Mouse (Mus musculus) NIH3T3 (cell line): ENCODE results near the gene Cdhr2.

Experiments used
- DNase-seq: peaks from one replicate; pipeline ENCODE4 v3.0.0-alpha.2; 2012; ENCODE audit warnings: low read depth

Cdhr2 gene

DNA sequence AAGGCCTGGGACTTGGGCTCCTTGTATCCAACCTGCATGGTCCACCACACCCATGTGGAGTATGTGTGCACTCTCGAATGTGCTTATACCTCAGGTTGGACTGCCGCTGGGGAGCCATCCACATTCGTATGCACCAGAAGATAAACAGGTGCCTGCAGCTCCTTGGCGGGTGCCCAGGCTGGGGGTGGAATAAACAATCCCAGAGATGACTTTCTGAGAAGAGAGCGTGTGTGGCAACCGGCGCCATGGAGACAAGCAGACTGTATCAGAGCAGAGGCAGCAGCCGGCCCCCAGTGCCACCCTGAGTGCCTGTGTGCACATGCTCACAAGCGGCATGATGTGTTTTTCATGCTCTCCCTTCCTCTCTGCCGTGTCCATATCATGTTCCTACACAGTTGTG, 51.4 kb downstream of the Cdhr2 start:
- no peak for DNase-seq

DNA sequence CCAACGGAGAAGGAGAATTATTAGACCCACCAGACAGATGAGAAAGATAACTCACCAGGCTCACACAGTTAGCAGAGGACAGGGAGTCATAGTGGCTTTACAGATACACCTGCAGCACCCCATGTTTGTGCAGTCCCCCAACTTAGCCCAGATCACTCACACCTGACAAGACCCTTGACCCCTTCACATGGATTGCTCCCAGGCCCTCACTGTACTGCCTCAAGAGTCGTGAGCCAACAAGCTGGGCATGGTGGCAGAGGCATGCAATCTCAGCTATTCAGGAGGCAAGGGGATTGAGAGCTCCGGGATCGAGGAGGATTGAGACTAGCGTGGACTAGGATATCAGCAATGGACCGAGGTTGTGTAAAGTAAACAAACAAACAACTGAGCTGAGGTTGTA, 52.5 kb downstream of the Cdhr2 start:
- DNase-seq, result no peak

DNA sequence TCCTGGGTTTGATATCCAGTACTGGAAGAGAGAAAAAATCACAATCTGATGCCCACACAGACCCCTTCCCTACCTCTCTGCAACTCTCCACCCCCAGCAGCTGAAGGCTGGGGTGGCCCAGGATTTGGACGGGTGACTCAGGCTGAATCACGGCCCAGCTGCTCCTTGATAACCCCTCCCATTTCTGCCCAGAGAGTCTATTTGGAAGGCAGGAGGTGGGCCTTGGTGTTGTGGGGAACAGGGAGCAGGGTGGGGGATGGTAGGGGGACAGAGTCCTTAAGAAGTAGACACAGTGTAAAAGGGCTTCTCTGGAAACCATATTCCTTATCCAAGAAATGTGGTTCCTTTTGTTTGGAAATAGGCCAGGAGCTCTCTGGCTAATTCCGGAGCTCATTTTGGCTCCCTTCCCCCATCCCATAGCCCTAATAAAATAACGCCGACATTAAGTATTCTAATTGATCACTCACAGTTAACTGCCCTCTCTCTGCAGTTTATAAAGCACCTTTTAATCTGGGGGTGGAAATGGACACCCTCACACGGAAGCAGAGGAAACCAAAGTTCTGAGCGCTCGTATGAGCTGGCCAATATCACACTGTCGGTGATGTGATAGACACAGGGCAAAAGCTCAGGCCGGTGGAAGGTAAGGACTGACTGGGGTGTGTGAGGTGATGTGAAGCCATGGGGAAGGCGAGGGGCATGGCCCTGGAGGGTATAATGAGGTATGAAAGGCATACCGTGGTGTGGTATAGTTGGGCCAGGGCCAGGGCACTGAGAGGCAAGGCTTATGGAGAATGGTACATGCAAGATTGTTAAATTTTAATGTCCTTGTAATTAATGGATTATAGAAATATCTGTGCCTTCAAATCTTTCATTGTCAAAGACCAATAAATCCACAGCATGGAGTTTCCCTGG, 53.2 kb downstream of the Cdhr2 start:
- DNase-seq, result peak; percentile 58

DNA sequence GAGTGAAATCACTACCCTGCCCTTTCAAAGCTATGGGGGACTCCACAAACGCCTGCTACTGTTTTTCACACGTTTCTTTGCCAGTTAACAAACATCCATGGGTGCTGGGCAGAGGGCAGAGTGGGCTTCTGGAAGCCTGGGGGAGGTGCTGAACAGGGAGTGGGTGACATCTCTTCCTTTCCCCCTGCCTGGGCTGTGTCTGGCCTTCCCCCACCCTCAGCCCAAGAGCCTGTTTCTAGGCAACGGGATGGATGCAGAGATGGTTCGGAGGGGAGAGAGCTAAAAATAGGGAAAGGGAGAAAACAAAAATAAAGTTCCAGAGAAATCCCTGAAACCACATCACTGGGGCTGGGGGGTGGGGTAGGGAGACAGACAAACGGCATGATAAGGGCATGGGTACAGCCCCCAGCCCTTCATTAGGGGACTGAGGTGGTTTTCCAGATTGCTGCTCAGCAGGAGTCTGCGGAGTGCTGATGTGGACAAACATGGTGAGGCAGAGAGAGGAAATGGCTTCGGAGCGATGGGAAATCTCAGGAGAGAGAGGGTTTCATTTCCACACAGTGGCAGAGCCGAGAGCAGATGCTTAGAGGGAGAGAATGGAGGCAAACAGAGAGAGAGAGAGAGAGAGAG, 54.1 kb downstream of the Cdhr2 start:
- no peak for DNase-seq

DNA sequence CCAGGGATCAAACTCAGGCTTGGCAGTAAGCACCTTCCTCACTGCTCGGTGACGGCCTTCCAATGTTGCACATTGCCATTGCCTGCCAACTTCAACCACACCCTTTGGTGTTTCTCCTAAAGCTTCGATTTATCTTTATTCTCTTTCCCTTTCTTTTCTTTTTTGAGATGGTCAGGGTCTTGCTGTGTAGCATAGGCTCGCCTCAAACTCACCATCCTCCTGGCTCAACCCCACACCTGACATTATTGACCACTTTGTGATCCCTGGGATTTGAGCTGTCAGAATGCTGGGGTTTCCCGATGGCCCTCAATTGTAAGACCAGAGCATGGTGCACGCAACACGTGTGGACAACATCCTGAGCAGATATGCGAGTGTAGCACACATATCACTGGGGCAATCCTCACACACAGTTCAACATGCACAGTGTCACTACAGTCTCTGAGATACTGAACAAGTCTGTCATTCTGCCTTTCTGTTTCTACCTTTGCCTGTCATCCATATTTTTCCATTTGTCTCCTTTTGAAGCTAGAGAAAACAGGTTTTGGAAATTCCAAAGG, 55.0 kb downstream of the Cdhr2 start:
- DNase-seq, result no peak

DNA sequence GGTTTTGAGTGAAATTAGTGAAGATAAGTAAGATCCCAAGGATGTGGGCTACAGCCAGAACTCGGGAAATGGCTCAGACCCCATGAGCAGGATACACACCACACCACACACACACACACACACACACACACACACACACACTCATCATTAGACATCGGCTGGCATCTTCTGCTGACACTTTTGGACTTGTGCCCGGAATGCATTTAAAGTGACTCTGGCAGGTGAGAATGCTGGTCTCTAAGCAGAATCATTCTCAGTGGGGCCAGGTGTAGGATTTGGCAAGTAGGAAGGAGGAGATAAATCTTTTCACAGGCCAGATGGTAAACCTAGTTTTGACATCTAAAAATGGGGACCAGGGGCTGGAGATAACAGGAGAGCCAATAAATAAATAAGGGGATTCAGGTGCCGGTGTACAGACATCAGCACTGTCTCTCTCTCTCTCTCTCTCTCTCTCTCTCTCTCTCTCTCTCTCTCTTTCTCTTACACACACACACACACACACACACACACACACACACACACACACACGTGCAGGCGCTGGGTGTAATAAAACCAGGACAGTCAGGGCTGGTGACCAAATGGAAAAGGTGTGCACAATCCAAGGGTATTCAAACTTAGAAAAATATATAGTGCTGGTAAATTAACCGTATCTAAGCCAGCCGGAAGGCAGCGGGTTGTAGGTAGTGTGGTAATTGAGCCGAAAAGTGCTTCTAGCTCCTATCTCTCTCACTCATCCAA, 56.0 kb downstream of the Cdhr2 start:
- DNase-seq, result peak; percentile 11

DNA sequence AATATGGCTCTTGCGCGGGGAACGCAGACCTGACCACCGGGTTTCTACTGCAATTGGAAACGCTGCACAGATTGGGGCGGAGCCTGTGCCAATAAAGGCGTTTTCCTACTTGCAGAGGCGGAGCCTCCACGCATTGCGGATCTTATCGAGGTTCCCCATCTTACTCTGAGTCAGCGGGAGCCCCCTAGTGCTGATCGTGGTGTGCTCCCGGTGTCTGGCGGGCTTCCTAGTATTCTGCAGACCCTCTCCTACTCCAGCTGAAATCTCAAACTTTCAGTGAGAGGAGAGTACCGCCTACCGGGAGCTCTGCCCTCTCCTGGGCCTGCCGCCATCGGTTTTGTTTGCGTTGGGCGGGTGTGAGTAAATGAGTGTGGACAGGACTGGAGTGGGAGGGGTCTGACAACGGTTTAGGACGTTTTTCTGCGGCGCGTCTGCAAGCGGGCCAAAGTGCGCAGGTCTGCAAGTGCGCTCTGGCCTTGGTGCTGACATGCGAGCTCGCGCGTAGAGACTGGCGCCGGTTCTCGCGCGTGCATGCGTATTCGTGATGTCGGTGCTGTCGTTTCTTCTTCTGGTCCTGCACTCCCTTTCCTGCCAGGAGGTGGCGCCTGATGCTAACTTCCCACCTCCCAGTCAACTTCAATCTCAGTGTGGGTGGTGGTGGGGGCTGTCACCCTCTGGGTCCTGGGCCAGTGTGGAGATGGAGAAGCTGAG, 56.9 kb downstream of the Cdhr2 start:
- DNase-seq, result peak; percentile 85

DNA sequence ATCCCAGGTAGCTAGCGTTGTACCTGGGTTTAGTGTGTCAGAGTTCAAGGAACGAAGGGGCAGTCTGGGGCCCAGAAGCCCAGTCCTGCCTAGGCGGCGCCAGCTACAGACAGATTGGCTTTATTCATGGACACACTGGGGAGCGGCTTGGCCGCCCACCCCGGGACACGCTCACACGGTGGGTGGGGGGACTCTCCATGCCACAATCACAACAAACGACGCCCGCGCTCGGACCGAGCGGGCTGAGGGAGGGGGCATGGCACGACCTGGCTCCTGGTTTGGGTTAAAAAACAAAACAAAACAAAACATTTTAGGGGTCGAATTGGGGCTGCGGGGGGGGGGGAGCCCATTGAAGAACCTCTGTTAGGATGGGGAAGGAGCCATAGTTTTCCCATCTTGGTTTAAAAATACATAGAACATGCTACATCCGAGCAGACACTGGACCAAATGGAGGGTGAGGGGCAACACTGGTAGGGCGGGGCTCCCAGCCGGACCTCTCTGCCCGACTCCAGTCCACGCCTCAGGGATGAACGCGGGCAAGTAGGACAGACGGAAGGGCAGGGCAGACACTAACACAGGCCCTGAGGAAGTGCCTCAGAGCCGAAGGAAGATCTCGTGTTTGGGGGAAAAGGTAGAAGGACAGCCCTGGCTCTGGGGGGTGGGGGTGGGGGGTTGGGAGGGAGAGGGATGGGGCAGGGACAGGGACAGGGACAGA, 57.7 kb downstream of the Cdhr2 start:
- no peak for DNase-seq

DNA sequence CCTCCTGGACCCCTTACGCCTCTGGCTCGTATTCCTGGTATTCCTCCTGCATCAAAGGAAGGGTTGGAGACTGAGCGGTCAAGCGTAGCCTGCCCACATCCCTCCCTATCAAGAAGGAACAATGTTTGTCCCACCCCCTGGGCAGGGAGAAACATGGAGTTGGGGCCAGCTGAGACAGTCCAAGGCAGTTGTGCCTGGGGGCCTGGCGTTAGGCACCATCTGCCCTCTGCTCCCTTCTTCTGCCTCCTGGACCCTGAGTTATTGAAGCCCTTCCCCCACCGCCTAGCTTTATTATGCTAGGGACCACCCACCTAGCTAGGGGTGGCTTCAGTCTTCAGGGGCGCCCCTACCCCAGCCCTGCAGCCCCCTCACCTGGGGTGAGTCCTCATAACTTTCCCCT, 58.2 kb downstream of the Cdhr2 start:
- DNase-seq, result peak; percentile 32

DNA sequence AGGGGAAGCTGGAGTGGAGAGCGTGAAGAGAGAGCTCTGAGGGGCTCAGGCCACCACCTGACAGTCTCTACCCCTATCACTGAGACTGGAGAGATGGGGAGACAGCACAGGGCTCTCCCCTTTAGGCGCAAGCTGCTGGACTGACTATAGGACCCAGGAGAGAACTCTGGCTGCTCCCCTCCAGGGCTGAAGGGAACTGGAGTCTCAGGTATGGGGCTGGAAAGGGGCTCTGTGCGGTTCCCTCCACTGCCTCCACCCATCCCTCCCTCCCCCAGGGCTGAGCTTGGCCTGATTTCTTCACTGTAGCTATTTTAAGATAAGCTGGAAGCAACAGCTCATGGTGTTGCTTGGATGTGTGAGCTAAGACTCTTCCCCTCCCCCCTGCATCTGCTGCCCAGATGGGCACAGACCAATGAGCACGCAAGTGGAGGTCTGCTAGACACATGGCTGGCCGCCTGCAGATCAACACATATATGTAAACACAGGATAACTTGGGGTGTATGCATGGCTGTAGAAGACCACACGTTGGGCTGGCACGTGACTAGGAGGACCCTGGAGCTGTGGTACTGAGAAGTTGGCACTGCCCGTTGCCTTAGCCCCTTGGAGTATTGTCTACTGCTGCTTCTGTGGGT, 59.0 kb downstream of the Cdhr2 start:
- DNase-seq, result peak; percentile 95

DNA sequence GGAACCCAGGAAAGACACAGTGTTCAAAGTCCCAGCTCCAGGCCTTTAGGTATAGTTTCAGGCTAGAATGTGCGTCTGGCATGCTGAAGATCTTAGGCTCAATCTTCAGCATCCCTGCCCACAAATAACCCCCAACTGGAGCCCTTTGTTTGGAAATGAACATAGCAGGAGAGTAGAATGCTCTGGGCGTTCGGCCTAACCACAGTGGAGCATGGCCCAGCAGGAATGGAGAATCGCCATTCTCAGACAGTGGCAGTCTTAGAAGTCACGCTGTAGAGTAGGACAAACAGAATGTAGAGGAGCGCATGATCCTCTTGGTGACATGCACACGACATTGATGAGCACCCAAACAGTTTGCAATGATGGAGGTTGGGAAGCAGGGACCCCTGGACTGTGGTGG, 59.6 kb downstream of the Cdhr2 start:
- peak; percentile 78 for DNase-seq

DNA sequence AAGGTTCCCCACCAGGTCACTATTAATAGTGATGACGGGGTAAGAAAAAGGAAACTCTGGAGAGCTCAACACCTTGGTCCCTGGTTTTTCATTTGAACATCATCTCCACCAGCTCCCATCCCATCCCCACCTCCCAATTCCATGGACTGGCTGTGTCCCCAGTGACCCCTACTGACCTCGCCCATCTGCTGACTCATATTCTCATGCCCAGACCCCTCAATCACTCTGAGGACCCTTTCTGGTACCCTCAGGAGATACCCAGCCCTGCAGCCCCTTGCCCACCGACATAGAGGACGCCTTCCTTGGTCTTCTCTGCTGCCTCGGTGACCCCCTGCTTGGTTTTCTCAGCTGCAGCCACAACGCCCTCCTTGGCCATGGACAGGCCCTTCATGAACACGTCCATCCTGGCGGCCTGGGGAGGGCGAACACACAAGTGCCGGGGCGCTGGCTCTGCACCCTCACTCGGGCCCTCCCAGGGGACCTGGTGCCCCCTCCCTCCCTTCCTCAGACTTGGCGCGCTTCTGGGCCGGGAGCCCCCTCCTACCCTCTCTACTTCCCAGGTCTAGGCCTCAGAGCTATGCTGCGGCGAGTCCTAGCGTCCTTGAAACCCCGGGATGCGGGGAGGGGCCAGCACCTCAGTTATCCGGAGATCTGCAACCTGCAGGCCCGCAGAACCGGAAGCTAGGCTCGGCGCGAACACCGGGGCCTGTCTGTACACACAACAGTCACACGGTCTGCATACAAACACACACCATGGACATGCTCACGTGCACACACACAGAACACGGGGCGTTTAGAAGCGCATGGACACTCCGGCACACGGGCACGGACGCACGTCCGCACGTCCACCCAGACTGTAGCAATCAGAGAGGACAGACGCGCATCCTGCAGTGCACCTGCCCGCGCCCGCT, 64.3 kb downstream of the Cdhr2 start:
- DNase-seq, result no peak

DNA sequence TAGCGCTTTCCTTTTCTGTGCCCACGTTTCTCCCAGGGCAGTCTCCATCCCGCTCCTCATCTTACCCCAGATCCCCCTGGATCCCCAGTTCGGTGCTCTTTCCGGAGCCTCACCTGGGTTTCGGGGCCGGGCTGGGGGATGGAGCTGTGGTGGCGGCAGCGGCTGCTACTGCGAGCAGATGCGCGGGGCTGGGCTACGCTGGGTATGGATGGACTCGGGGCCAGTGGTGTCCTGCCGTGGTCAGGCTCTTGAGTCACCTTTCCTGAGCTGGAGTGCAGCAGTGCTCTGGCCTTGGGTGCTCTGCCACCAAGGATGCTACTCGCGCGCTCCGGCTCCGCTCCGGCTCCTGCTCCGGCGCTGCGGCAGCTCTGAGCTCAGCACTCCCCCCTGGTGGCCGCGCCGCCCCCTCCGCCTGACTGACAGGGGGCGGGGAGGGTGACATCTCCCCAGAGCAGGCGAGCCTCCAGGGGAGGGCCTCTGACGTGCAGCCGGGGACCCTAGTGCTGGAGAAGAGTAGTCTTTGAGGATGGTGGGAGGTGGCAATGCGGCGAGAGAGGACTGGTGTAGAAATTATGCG, 65.0 kb downstream of the Cdhr2 start, which contains the start of gene Sncb:
Gene Sncb, minus strand, starts transcription at position 404 of the 577 bp plus-strand sequence.
- DNase-seq, result peak; percentile 30

DNA sequence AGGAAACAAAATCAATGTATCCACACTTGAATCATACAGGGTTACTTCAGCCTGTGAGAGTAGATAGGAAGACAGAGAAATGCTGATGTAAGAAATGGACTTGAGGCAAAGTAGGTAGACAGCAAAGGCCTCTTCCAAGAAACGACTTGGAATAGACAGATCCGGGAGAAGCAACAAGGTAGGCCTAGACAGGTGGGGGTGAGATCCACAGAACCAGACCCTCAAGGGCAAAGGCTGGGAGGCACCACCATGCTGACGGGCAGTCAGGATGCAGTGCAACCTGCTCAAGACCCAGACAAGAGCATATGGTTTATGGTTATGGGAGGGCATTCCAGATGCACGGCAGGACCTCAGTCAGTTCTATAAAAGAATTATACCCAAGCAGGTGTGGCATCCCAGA, 65.8 kb downstream of the Cdhr2 start:
- DNase-seq, result no peak

DNA sequence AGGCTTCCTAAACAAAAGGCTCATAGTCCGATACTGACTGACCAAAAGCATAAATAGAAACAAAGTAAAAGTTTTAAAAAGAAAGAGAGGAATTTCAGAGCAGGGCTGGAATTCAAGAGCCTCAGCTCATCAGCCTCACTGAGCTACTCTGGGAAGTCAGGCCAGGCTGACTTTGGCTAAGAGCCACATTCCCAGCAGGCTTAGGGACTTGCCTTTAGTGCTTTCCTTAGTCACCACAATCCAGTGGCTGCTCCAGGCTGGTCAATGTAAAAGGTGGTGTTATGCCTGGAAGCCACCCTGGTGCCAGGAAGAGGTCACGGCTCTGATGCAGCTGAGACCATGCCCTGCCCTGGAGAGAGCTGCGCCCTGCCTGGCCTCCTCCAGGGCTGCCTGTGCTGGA, 79.3 kb downstream of the Cdhr2 start:
- DNase-seq, result peak; percentile 88

DNA sequence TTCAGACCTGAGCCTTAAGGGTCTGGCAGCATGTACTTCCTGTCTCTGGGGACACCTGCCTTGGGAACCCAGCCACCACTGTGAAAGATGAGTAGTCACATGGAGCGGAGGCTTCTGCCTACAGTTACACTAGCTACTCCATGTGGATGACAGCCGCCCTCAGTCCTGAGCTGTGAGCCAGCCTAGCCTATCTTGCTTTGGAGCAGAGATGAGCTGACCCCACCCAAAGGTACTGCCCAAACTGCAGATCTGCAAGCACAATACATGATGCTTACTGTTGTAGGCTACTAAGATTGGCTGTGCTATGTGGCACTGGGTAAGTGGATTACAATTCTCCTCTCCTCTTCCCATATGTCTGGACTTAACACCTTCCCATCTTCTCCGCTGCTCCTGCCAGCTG, 79.8 kb downstream of the Cdhr2 start:
- DNase-seq, result no peak

DNA sequence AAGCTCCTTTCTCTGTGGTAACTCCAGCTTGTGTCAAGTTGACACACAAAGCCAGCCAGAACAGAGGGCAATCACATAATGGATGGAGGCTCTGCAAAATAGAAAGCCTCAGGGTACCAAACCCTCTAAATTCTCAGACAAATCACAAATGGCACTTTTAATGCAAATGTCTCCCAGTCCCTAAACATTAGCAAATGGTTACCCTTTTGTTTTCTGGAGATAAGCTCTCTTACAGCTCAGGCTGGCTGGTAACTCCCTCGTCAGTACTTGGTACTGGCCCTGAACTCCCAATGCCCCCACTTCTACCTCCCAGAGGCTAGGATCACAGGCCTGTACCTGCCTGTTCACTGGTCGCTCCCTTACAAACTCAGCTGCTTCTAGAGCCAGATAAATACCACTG, 82.0 kb downstream of the Cdhr2 start:
- DNase-seq, result no peak

DNA sequence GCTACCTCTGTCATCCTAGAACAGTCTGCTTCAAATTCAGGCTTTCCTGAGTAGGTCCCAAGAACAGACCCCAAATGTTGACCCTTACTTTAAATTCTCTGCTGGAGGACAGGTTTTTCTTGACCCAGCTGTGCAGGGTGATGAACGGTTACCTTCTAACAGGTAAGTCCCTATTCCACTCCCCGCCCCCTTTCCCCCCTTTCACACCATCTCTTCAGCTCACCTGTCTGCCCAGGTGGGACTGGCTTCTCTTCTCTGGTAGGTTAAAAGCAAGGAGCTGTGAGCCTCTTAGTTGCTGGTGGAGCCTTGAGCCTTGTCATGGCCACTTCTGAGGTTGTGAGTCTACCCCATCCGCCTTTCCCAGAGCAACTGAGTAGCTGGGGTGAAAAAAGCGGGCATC, 82.4 kb downstream of the Cdhr2 start, which contains the start of gene Eif4e1b:
Gene Eif4e1b, plus strand, starts transcription at position 301 of the 400 bp plus-strand sequence.
- DNase-seq, result no peak
